Mouse (Mus musculus) heart, embryonic 12.5 days (tissue): ENCODE data around the gene Zdhhc24. TPM values are rescaled to one million over a fixed set of nuclear protein-coding genes. Genes with fewer than 3 reads are reported as not detected.

Source experiments
- ATAC-seq: fragments of 200-750 bp; cut with Nextera tagmentation; 2 replicates; pipeline ENCODE4 v1.8.0; 2017; ENCODE audit warnings: moderate TSS enrichment, moderate library complexity; ENCODE audit not compliant: insufficient number of reproducible peaks, low FRiP score
- H3K27ac ChIP-seq: fragments of 300-500 bp; sonication (generic); 2 replicates; pipeline ENCODE4 v1.5.1; 2016; ENCODE audit warnings: mild to moderate bottlenecking, moderate library complexity; ENCODE audit not compliant: poor library complexity, severe bottlenecking
- H3K27me3 ChIP-seq: fragments of 300-500 bp; sonication (generic); replicated peaks from 2 replicates; pipeline ENCODE4 v1.6.1; 2016; ENCODE audit warnings: mild to moderate bottlenecking, moderate library complexity
- H3K36me3 ChIP-seq: fragments of 300-500 bp; sonication (generic); 2 replicates; pipeline ENCODE4 v1.6.1; 2016; ENCODE audit warnings: mild to moderate bottlenecking, moderate library complexity
- H3K4me1 ChIP-seq: fragments of 300-500 bp; sonication (generic); replicated peaks from 2 replicates; pipeline ENCODE4 v1.6.1; 2016; ENCODE audit warnings: mild to moderate bottlenecking
- H3K4me2 ChIP-seq: fragments of 300-500 bp; sonication (generic); 2 replicates; pipeline ENCODE4 v1.6.1; 2016; ENCODE audit warnings: mild to moderate bottlenecking, moderate library complexity
- H3K4me3 ChIP-seq: fragments of 300-500 bp; sonication (generic); 2 replicates; pipeline ENCODE4 v1.5.1; 2016; ENCODE audit warnings: mild to moderate bottlenecking
- H3K9ac ChIP-seq: fragments of 300-500 bp; sonication (generic); 2 replicates; pipeline ENCODE4 v1.6.1; 2016; ENCODE audit warnings: mild to moderate bottlenecking, moderate library complexity
- H3K9me3 ChIP-seq: fragments of 300-500 bp; sonication (generic); replicated peaks from 2 replicates; pipeline ENCODE4 v1.6.1; 2016; ENCODE audit warnings: mild to moderate bottlenecking, moderate library complexity
- WGBS: fragments of 180-500 bp; shearing (Covaris S2); methylation state at CpG from one replicate; pipeline ENCODE4 v1.1.7; 2016; 5-methylcytosine and 5-hydroxymethylcytosine counted together
- polyA plus RNA-seq: library from polyadenylated mRNA; unstranded; fragments of >200 nt; fragmentation: Nextera tagmentation; extraction: Ambion mirVana; gene quantifications from 2 replicates; pipeline ENCODE4 v1.2.1, GENCODE M21; 2016

The Zdhhc24 gene
- polyA plus RNA-seq = 9.6 TPM in 2 replicates

DNA sequence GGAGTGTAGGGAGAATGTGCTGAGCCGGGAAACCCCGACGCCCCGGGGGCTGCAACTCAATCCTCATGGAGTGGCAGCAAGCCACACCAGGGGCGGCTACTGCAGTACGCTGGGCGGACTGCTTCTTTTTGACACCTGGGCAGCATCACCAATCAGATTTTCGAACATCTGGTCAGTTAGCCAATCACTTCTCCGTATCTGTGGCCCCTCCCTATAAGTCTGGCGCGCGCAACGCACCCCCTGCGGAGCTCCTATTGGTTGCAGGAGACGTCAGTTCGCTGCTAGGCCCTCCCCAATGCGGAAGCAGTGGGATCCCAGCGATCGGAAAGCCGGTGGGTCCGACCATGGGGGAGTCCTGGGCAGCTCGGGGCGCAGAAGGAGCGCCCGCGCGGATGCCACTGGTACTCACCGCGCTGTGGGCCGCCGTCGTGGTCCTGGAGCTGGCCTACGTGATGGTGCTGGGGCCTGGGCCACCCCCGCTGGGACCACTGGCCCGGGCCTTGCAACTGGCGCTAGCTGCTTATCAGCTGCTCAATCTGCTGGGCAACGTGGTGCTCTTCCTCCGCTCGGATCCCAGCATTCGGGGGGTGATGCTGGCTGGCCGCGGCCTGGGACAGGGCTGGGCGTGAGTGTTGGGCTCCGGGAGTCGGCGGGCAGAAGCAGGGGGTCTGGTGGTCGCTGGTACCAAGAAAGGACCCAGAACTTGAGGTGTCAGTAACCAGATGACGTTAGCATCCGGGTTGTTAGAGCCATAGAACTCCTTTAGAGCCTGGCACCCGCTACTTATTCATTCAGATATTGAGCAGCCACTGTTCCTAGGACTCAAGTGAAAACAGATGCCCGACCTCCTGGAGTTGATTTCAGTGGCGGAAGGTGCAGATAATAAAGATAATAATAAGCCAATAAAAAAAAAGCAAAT, at the start of gene Zdhhc24:
Zdhhc24 (plus strand) TSS at position 264 of the 919 bp plus-strand sequence.
- Histone ChIP-seq H3K9ac (peak within 1 kb of the TSS; percentile 86), H3K4me3 (peak within 1 kb of the TSS; percentile 97), H3K4me1 (peaks cover 12% of the 10 kb centered on the region), H3K27me3 (peaks cover 8% of the 10 kb centered on the region; the same call in 1 of the 2 replicates), H3K4me2 (peak within 1 kb of the TSS; percentile 87), H3K36me3 (no peaks in the 10 kb centered on the region), H3K9me3 (no peaks in the 10 kb centered on the region), H3K27ac (peak within 1 kb of the TSS; percentile 45)
- peak; percentile 98 for ATAC-seq
- WGBS = under 1% methylated on average over 52 of the region's 52 CpGs

DNA sequence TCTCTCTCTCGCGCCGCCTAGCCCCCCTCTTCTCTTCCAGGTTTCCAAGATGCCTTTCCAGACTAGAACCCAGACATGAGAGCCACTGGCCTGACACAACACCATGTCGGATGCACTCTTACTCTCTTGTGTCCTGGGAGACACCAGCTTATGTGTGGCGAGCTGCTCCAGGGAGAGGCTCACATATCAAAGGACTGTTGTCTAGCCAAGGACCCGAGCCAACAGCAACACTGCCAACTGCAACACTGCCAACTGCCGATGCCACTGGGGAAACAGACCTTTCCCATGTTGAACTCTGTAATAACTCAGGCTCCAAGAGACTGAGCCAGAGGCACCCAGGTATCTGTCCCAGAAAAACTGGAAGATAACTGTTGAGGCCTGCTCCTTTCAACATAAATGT, 49.3 kb upstream of the Zdhhc24 start:
- Histone ChIP-seq H3K36me3 (peaks cover 40% of the 10 kb centered on the region), H3K9ac (no peak overlapping the region), H3K4me2 (no peak overlapping the region), H3K9me3 (no peaks in the 10 kb centered on the region), H3K4me1 (no peaks in the 10 kb centered on the region), H3K4me3 (no peak overlapping the region), H3K27ac (no peak overlapping the region), H3K27me3 (no peaks in the 10 kb centered on the region)
- 70% methylated on average over 7 of the region's 7 CpGs for WGBS
- no peak for ATAC-seq

DNA sequence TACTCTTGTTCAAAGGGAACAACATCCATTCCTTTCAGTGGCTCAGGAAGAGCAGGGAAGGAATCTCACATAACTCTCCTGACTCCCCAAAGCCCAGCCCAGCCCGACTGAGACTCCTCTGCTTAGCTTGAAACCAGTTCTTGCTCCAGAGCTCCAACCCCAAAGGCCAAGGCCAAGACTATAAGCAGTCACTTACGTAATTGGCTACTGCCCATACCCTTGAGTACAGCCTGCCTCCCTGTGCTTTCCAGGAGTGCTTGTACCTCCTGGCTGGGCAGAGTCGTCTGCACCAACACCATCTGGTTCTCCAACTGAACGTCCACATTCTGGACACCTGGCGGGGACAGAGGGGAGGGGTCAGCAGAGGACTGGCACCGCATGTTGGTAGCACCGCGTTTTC, 44.5 kb upstream of the Zdhhc24 start:
- Histone ChIP-seq H3K9ac (no peak overlapping the region), H3K27ac (no peak overlapping the region)
- ATAC-seq = no peak

DNA sequence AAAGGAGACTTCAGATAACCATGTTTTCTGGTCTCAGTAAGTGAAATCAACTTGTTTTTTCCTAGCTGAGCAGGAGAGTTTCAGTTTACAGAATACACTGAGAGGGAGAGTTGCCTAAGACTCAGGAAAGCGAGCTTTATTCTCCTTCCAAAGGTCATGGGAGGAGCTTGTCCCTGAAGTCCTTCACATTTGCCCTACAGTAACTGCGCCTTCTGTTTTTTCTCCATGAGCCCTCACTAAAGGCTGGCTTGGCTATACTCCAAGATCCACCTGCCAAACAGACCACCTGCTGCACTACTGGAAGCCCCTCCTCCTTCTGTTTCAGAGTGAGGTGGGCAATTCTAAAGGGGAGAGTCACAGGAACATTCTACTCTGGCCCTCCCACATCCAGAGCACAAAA, 42.4 kb upstream of the Zdhhc24 start:
- H3K27ac ChIP-seq = no peak overlapping the region
- no peak overlapping the region for H3K9ac ChIP-seq
- H3K4me1 ChIP-seq = peaks cover 15% of the 10 kb centered on the region
- H3K4me3 ChIP-seq = no peak overlapping the region
- no peaks in the 10 kb centered on the region for H3K9me3 ChIP-seq
- no peak overlapping the region for H3K4me2 ChIP-seq
- H3K27me3 ChIP-seq = peaks cover 16% of the 10 kb centered on the region
- 84% methylated on average over 2 of the region's 2 CpGs for whole genome bisulfite sequencing
- peaks cover 17% of the 10 kb centered on the region for H3K36me3 ChIP-seq
- no peak for ATAC-seq

More for the DNA sequence above, 44.5 kb upstream of the Zdhhc24 start:
- Histone ChIP-seq H3K27me3 (no peaks in the 10 kb centered on the region), H3K4me3 (no peak overlapping the region), H3K4me1 (peaks cover 10% of the 10 kb centered on the region; the same call in 1 of the 2 replicates), H3K4me2 (no peak overlapping the region), H3K9me3 (no peaks in the 10 kb centered on the region), H3K36me3 (peaks cover 22% of the 10 kb centered on the region)
- 83% methylated on average over 8 of the region's 8 CpGs for WGBS

DNA sequence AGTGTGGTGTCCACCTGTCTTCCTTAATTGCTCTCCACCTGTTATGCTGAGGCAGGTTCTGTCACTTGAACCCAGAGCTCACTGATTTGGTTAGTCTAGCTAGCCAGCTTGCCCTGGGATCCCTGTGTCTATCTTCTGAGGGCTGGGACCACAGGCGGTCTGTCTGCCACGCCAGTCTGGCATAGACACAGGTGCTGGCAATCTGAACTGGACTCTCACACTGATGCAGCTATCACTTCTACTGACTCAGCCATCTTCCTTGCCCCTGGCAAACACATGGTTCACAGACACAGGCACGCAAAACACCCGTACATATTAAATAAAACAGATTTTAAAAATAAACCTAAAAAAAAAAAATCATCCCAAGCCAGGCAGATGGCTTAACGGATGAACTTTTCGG, 41.4 kb upstream of the Zdhhc24 start:
- H3K4me1 ChIP-seq = peaks cover 15% of the 10 kb centered on the region
- no peak overlapping the region for H3K9ac ChIP-seq
- peaks cover 17% of the 10 kb centered on the region for H3K36me3 ChIP-seq
- H3K27me3 ChIP-seq = peaks cover 25% of the 10 kb centered on the region
- no peak for ATAC-seq
- H3K9me3 ChIP-seq = no peaks in the 10 kb centered on the region
- no peak overlapping the region for H3K27ac ChIP-seq
- H3K4me2 ChIP-seq = no peak overlapping the region
- H3K4me3 ChIP-seq = no peak overlapping the region
- WGBS = 89% methylated on average over 6 of the region's 6 CpGs

DNA sequence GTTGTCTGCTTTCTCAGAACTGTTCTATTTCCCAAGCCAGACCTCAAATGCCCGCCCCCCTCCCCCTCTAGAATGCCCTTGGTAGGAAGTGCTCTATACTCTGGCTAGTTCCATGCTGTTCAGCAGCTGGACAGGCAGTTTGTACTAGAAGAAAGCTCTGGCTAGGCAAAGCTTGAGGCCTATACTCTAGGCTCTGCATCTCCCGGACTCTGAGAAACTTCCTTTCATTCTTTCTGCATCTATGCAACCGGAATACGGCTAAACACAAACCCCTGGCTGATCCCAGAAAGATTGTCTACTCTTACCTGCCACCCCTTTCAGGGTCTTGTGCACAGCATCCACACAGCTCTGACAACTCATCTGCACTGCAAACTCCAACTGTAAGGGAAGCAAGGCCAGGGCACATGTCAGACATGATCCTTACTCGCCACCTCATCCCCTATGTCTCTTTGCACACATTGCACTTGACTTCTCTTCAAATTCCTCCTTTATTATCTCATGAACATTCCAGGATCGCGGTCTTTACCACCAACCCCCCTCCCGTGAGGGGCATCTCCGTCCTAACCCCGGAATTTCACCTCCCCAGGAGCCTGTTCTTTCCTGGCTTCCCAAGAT, 39.8 kb upstream of the Zdhhc24 start:
- Histone ChIP-seq H3K27ac (no peak overlapping the region), H3K36me3 (peaks cover 4% of the 10 kb centered on the region), H3K4me3 (peak overlapping the region; percentile 54), H3K4me2 (peak overlapping the region; percentile 86), H3K9ac (peak overlapping the region; percentile 81), H3K27me3 (peaks cover 36% of the 10 kb centered on the region), H3K9me3 (no peaks in the 10 kb centered on the region), H3K4me1 (peaks cover 15% of the 10 kb centered on the region)
- ATAC-seq = peak; percentile 47
- 31% methylated on average over 10 of the region's 10 CpGs for WGBS

DNA sequence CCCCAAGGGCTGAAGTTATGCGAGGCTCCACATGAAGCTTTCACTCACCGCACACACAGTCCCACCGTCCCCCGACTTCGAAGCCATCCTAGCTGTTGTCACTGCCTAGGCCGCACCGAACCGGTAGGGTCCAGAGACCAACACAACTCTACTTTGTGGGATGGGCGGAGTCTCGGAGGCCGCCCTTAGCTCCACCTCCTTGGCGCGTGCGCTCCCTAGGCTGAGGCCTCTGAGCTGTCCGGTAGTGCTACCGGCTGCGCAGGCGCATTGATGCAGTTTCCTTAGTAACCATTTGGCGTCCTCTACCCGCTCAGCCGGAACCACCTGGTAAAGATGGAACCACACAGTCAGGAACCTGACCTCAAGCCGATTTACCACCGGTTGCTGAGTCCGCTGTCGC, 39.3 kb upstream of the Zdhhc24 start, which contains the start of the genes Ccs and Ccdc87:
Ccs (minus strand) TSS at position 184 of the 400 bp plus-strand sequence.
Ccdc87 (plus strand) TSS at position 218 of the 400 bp plus-strand sequence.
- Histone ChIP-seq H3K9me3 (no peaks in the 10 kb centered on the region), H3K36me3 (peaks cover 4% of the 10 kb centered on the region), H3K4me2 (peak within 1 kb of the TSS; percentile 86), H3K4me1 (peaks cover 15% of the 10 kb centered on the region), H3K27me3 (peaks cover 36% of the 10 kb centered on the region), H3K4me3 (peak within 1 kb of the TSS; percentile 54), H3K9ac (peak within 1 kb of the TSS; percentile 81), H3K27ac (no peak within 1 kb of the TSS)
- peak; percentile 98 for ATAC-seq
- WGBS = under 1% methylated on average over 25 of the region's 25 CpGs

DNA sequence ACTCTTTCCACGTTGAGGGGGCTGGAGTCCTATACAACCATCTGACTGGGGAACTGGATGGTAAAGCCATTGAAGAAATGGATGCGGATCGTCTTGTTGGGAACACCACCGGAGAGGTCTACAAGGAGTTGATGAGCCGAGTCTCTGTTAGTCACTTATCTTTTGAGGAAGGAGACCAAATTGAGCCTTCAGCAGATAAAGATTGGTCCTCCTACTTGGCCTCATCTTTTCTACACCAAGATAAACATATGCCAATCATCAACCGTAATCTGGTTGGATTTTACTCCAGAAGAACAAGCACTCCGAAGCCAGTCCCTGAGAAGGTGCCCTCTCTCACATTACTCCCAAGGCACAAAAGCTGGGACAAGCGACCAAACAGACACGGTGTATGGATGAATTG, 37.6 kb upstream of the Zdhhc24 start:
- Histone ChIP-seq H3K27me3 (peaks cover 36% of the 10 kb centered on the region), H3K9me3 (no peaks in the 10 kb centered on the region), H3K4me1 (peaks cover 15% of the 10 kb centered on the region), H3K4me3 (no peak overlapping the region), H3K27ac (no peak overlapping the region), H3K36me3 (peaks cover 4% of the 10 kb centered on the region), H3K9ac (no peak overlapping the region), H3K4me2 (no peak overlapping the region)
- ATAC-seq = no peak
- WGBS = 76% methylated on average over 9 of the region's 9 CpGs

DNA sequence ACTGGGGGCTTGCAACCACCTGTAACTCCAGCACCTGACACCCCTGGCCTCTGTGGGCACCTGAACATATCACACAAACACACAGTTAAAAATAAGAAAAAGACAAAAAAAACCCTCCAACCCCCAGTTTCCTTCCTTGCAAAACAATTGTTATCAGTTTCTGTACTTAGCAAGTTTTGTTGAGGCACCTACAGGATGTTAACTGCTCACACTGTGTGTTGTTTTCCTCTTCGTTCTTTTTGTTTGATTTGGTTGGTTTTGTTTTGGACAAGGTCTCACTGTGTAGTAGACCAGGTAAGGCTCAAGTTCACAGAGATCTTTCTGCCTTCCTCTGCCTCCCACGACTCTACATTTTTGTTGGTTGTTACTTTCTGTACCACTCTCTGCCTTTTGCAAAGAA, 35.9 kb upstream of the Zdhhc24 start:
- no peak overlapping the region for H3K4me3 ChIP-seq
- H3K27me3 ChIP-seq = peaks cover 36% of the 10 kb centered on the region
- peaks cover 15% of the 10 kb centered on the region for H3K4me1 ChIP-seq
- no peaks in the 10 kb centered on the region for H3K9me3 ChIP-seq
- H3K4me2 ChIP-seq = no peak overlapping the region
- WGBS = 56% methylated on average over 2 of the region's 2 CpGs
- no peak for ATAC-seq
- no peaks in the 10 kb centered on the region for H3K36me3 ChIP-seq
- no peak overlapping the region for H3K27ac ChIP-seq
- H3K9ac ChIP-seq = no peak overlapping the region

DNA sequence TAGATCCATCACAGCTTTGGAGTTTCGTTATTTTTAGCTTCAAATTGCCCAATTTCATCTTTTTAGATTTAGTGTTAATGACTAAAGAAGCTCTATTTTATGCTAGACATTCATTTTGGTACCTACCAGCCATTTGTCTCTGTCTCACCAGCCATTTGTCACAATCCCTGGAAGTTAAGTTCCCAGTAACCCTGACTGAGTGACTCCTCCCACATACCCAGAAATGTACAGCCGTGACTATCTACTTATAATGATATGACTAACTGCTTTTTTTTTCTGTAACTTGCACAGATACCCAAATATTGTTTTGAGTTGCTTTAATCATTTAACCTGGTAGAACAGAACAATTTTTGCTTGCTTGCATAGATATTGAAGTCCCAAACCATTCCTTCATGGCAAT, 32.6 kb upstream of the Zdhhc24 start:
- H3K27me3 ChIP-seq = peaks cover 37% of the 10 kb centered on the region
- ATAC-seq = no peak

DNA sequence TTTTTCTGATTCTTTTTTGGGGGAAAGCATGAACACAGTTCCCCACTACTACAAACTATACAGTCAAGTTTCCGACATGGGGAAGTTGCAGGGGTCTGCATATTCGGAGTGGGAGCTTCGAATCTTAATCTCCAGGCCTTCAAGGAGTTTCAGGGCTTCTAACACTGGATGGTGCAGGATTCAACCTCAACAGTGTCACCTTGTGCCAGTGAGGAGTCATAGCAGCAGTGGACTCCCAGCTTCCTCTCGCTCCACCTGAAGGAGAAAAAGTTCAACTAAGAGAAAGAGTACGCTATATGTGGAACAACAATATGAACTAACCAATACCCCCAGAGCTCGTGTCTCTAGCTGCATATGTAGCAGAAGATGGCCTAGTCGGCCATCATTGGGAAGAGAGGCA, 31.0 kb upstream of the Zdhhc24 start:
- H3K27ac ChIP-seq = no peak overlapping the region
- WGBS = 28% methylated on average over 7 of the region's 7 CpGs
- no peaks in the 10 kb centered on the region for H3K9me3 ChIP-seq
- peaks cover 22% of the 10 kb centered on the region for H3K27me3 ChIP-seq
- no peak overlapping the region for H3K4me2 ChIP-seq
- H3K4me3 ChIP-seq = no peak overlapping the region
- H3K9ac ChIP-seq = no peak overlapping the region
- no peak for ATAC-seq
- H3K36me3 ChIP-seq = no peaks in the 10 kb centered on the region
- no peaks in the 10 kb centered on the region for H3K4me1 ChIP-seq

More for the DNA sequence above, 32.6 kb upstream of the Zdhhc24 start:
- WGBS = 46% methylated on average over 2 of the region's 2 CpGs
- H3K9me3 ChIP-seq = no peaks in the 10 kb centered on the region
- H3K36me3 ChIP-seq = no peaks in the 10 kb centered on the region
- H3K4me2 ChIP-seq = no peak overlapping the region
- no peak overlapping the region for H3K27ac ChIP-seq
- no peak overlapping the region for H3K9ac ChIP-seq
- H3K4me1 ChIP-seq = no peaks in the 10 kb centered on the region
- H3K4me3 ChIP-seq = no peak overlapping the region
